Mouse (Mus musculus): ENCODE data around the gene Tnfrsf13c.

Tnfrsf13c gene

GRCm38 (mm10) chr15:82223657-82224601 lies at the start of gene Tnfrsf13c:
Gene Tnfrsf13c (minus strand): TSS chr15:82224369.
- CTCF ChIA-PET: interaction anchor here (0.8 to 7.8 kb wide), 7 partner anchors 8 to 264 kb away, joined by 3 to 57 read pairs (median 6); no protein-coding TSS in a partner anchor
- POLR2A ChIA-PET: interaction anchor here in 3 of 4 experiments (0.5 to 10.2 kb wide), 25 partner anchors 7 to 824 kb away, joined by 3 to 117 read pairs (median 4); partner anchors contain the start of genes Srebf2 (in 2 of the 3), Ccdc134 (in 1 of the 3), St13 (in 1 of the 3) and Xpnpep3 (in 1 of the 3)

GRCm38 (mm10) chr15:82272295-82272694 lies 48.1 kb upstream of the Tnfrsf13c start:
- POLR2A ChIA-PET: interaction anchor here in 1 of 4 experiments (1.0 to 1.4 kb wide), 4 partner anchors 13 to 66 kb away, joined by 3 to 5 read pairs (median 3); partner anchors contain the start of genes Naga, Pheta2, Smdt1 and Wbp2nl
- CTCF ChIA-PET: interaction anchor here (0.7 to 3.8 kb wide), 12 partner anchors 12 to 776 kb away, joined by 3 to 28 read pairs (median 4); partner anchors contain the start of genes 1500009C09Rik (in 1 of the 4) and Ndufa6 (in 1 of the 4)

- ChIA-PET POLR2A (interaction anchor here (0.5 to 1.5 kb wide), 18 partner anchors 12 to 878 kb away, joined by 3 to 7 read pairs (median 3); partner anchors contain the start of genes Poldip3 (in 2 of the 4), 1500009C09Rik (in 1 of the 4), Cenpm (in 1 of the 4) and Naga (in 1 of the 4)), CTCF (interaction anchor here (0.5 to 3.8 kb wide), 84 partner anchors 9 to 1193 kb away, joined by 3 to 45 read pairs (median 4); partner anchors contain the start of genes 1500009C09Rik (in 3 of the 4), Wbp2nl (in 2 of the 4), Naga (in 1 of the 4) and Ndufa6 (in 1 of the 4))
Measured at GRCm38 (mm10) chr15:82271201-82271600, 47.0 kb upstream of the Tnfrsf13c start.

GRCm38 (mm10) chr15:82268783-82269182 lies 44.6 kb upstream of the Tnfrsf13c start:
- POLR2A ChIA-PET: no interaction called here
- CTCF ChIA-PET: interaction anchor here in 3 of 4 experiments (0.6 to 6.9 kb wide), 4 partner anchors 13 to 204 kb away, joined by 3 to 35 read pairs (median 6); no protein-coding TSS in a partner anchor

- POLR2A ChIA-PET: interaction anchor here in 1 of 4 experiments (0.6 kb wide), 1 partner anchor 26 kb away, joined by 3 read pairs; no protein-coding TSS in a partner anchor
- CTCF ChIA-PET: interaction anchor here in 1 of 4 experiments (1.6 to 6.9 kb wide), 3 partner anchors 13 to 203 kb away, joined by 5 to 35 read pairs (median 7); no protein-coding TSS in a partner anchor
Measured at GRCm38 (mm10) chr15:82268185-82268584, 44.0 kb upstream of the Tnfrsf13c start.

GRCm38 (mm10) chr15:82266356-82266755 lies 42.2 kb upstream of the Tnfrsf13c start:
- ChIA-PET POLR2A (interaction anchor here in 2 of 4 experiments (1.2 to 1.4 kb wide), 3 partner anchors 9 to 32 kb away, joined by 3 to 4 read pairs (median 3); partner anchors contain the start of gene Wbp2nl (in 1 of the 2)), CTCF (interaction anchor here (0.8 to 6.9 kb wide), 13 partner anchors 8 to 852 kb away, joined by 3 to 35 read pairs (median 4); partner anchors contain the start of genes 1500009C09Rik (in 1 of the 4) and Cenpm (in 1 of the 4))

GRCm38 (mm10) chr15:82259510-82259909 lies 35.3 kb upstream of the Tnfrsf13c start:
- CTCF ChIA-PET: interaction anchor here (0.5 to 8.1 kb wide), 37 partner anchors 8 to 949 kb away, joined by 3 to 45 read pairs (median 4); partner anchors contain the start of genes Sept3 (in 2 of the 4), 1500009C09Rik (in 1 of the 4), Ndufa6 (in 1 of the 4) and Shisa8 (in 1 of the 4)
- POLR2A ChIA-PET: interaction anchor here (0.7 to 2.3 kb wide), 12 partner anchors 8 to 890 kb away, joined by 3 to 11 read pairs (median 3); partner anchors contain the start of genes Poldip3 (in 2 of the 4), Cenpm (in 1 of the 4) and Srebf2 (in 1 of the 4)

- CTCF ChIA-PET: interaction anchor here (0.6 to 8.1 kb wide), 31 partner anchors 10 to 830 kb away, joined by 3 to 45 read pairs (median 3); partner anchors contain the start of genes Cenpm (in 1 of the 4), Sept3 (in 1 of the 4) and Wbp2nl (in 1 of the 4)
Measured at GRCm38 (mm10) chr15:82255944-82256383, 31.8 kb upstream of the Tnfrsf13c start.

GRCm38 (mm10) chr15:82255248-82255647 lies 31.1 kb upstream of the Tnfrsf13c start:
- ChIA-PET POLR2A (interaction anchor here (0.6 to 5.9 kb wide), 25 partner anchors 9 to 993 kb away, joined by 3 to 24 read pairs (median 3); partner anchors contain the start of genes Cenpm (in 3 of the 4), Poldip3 (in 2 of the 4), Ccdc134 (in 1 of the 4) and Srebf2 (in 1 of the 4)), CTCF (interaction anchor here (0.5 to 8.1 kb wide), 40 partner anchors 9 to 831 kb away, joined by 3 to 45 read pairs (median 3); partner anchors contain the start of genes Cenpm (in 1 of the 4), Sept3 (in 1 of the 4) and Wbp2nl (in 1 of the 4))

More at GRCm38 (mm10) chr15:82255944-82256383, 31.8 kb upstream of the Tnfrsf13c start:
- POLR2A ChIA-PET: interaction anchor here (0.6 to 5.9 kb wide), 18 partner anchors 8 to 1494 kb away, joined by 3 to 24 read pairs (median 3); partner anchors contain the start of genes Cenpm (in 3 of the 4), Ccdc134 (in 1 of the 4), Poldip3 (in 1 of the 4) and Wbp2nl (in 1 of the 4)

GRCm38 (mm10) chr15:82252097-82252496 lies 27.9 kb upstream of the Tnfrsf13c start, which contains the start of gene 1500009C09Rik:
Gene 1500009C09Rik (plus strand): TSS chr15:82252397.
- CTCF ChIA-PET: interaction anchor here (0.5 to 3.3 kb wide), 52 partner anchors 8 to 1177 kb away, joined by 3 to 28 read pairs (median 4); partner anchors contain the start of genes Naga (in 1 of the 4), Pheta2 (in 1 of the 4), Sept3 (in 1 of the 4) and Smdt1 (in 1 of the 4)
- POLR2A ChIA-PET: interaction anchor here in 3 of 4 experiments (0.6 to 5.9 kb wide), 20 partner anchors 8 to 958 kb away, joined by 3 to 24 read pairs (median 5); partner anchors contain the start of genes Cenpm (in 1 of the 3), Naga (in 1 of the 3), Ndufa6 (in 1 of the 3) and Pheta2 (in 1 of the 3)

- CTCF ChIA-PET: interaction anchor here (0.6 to 3.3 kb wide), 50 partner anchors 8 to 1177 kb away, joined by 3 to 28 read pairs (median 4); partner anchors contain the start of genes Sept3 (in 1 of the 4) and Wbp2nl (in 1 of the 4)
- POLR2A ChIA-PET: interaction anchor here (0.6 to 5.9 kb wide), 23 partner anchors 7 to 801 kb away, joined by 3 to 24 read pairs (median 4); partner anchors contain the start of genes Srebf2 (in 2 of the 4), Cenpm (in 1 of the 4), Naga (in 1 of the 4) and Ndufa6 (in 1 of the 4)
Measured at GRCm38 (mm10) chr15:82251579-82251978, 27.4 kb upstream of the Tnfrsf13c start.

- CTCF ChIA-PET: interaction anchor here (0.6 to 2.2 kb wide), 8 partner anchors 10 to 118 kb away, joined by 3 to 13 read pairs (median 6); no protein-coding TSS in a partner anchor
Measured at GRCm38 (mm10) chr15:82247131-82247776, 23.1 kb upstream of the Tnfrsf13c start.

GRCm38 (mm10) chr15:82244805-82245161 lies 20.6 kb upstream of the Tnfrsf13c start:
- ChIA-PET POLR2A (interaction anchor here in 3 of 4 experiments (0.8 to 7.8 kb wide), 29 partner anchors 8 to 905 kb away, joined by 3 to 64 read pairs (median 6); partner anchors contain the start of genes Srebf2 (in 3 of the 3), 1500009C09Rik (in 1 of the 3), Naga (in 1 of the 3) and Ndufa6 (in 1 of the 3)), CTCF (interaction anchor here in 1 of 4 experiments (1.3 kb wide), 1 partner anchor 21 kb away, joined by 4 read pairs; no protein-coding TSS in a partner anchor)

More at GRCm38 (mm10) chr15:82247131-82247776, 23.1 kb upstream of the Tnfrsf13c start:
- POLR2A ChIA-PET: interaction anchor here (0.6 to 7.8 kb wide), 33 partner anchors 8 to 1346 kb away, joined by 3 to 64 read pairs (median 7); partner anchors contain the start of genes Srebf2 (in 3 of the 4), Naga (in 2 of the 4), Pheta2 (in 2 of the 4) and Smdt1 (in 2 of the 4)

GRCm38 (mm10) chr15:82244115-82244804 lies 20.1 kb upstream of the Tnfrsf13c start, which contains the start of gene Cenpm:
Gene Cenpm (minus strand): TSS chr15:82244748.
- ChIA-PET POLR2A (interaction anchor here in 3 of 4 experiments (0.6 to 7.8 kb wide), 37 partner anchors 8 to 905 kb away, joined by 3 to 64 read pairs (median 4); partner anchors contain the start of genes Srebf2 (in 3 of the 3), 1500009C09Rik (in 2 of the 3), Shisa8 (in 2 of the 3) and Naga (in 1 of the 3)), CTCF (interaction anchor here in 2 of 4 experiments (0.8 to 1.3 kb wide), 4 partner anchors 11 to 22 kb away, joined by 3 to 5 read pairs (median 4); no protein-coding TSS in a partner anchor)
